Mouse (Mus musculus) myocyte (in vitro differentiated cells): Measurements from ENCODE around the gene T. TPM values are rescaled to one million over a fixed set of nuclear protein-coding genes. Genes with fewer than 3 reads are reported as not detected.

ENCODE experiments used
- H3K27me3 ChIP-seq: one replicate; pipeline ENCODE4 v1.6.1; 2011; ENCODE audit not compliant: control insufficient read depth, insufficient read depth, insufficient read length
- H3K36me3 ChIP-seq: one replicate; pipeline ENCODE4 v1.6.1; 2011; ENCODE audit not compliant: control insufficient read depth, insufficient read depth
- H3K4me2 ChIP-seq: one replicate; pipeline ENCODE4 v1.6.1; 2011; ENCODE audit warnings: low read depth, control low read depth
- H3K4me3 ChIP-seq: one replicate; pipeline ENCODE4 v1.5.1; 2011; ENCODE audit warnings: mild to moderate bottlenecking, control low read depth, moderate library complexity
- H3K79me2 ChIP-seq: one replicate; pipeline ENCODE4 v1.6.1; 2011; ENCODE audit not compliant: control insufficient read depth, insufficient read depth
- H3ac ChIP-seq: one replicate; pipeline ENCODE4 v1.6.1; 2011; ENCODE audit not compliant: control insufficient read depth, insufficient read length
- CEBPB ChIP-seq: IDR thresholded peaks from 2 replicates; pipeline ENCODE4 v1.6.1; 2011; ENCODE audit warnings: mild to moderate bottlenecking, moderate library complexity; ENCODE audit not compliant: poor library complexity, insufficient read depth, severe bottlenecking
- E2F4 ChIP-seq: IDR thresholded peaks from one replicate; pipeline ENCODE4 v1.6.1; 2011; ENCODE audit warnings: mild to moderate bottlenecking, control low read depth, moderate library complexity; ENCODE audit not compliant: insufficient read depth
- MAX ChIP-seq: IDR thresholded peaks from one replicate; pipeline ENCODE4 v1.6.1; 2011; ENCODE audit warnings: low read depth, mild to moderate bottlenecking, control low read depth
- MYOD1 ChIP-seq, 3 experiments: IDR thresholded peaks; one replicate each; pipeline ENCODE4 v1.6.1; 2011; ENCODE audit warnings: control low read depth in 2 of 3, low read depth in 2 of 3, mild to moderate bottlenecking in 2 of 3, moderate library complexity in 1 of 3; ENCODE audit not compliant: insufficient read length in 2 of 3, control insufficient read depth in 1 of 3
- MYOG ChIP-seq, 3 experiments: IDR thresholded peaks; one replicate each; pipeline ENCODE4 v1.6.1; 2011; ENCODE audit warnings: control low read depth in 2 of 3, low read depth in 2 of 3, mild to moderate bottlenecking in 2 of 3; ENCODE audit not compliant: insufficient read length in 2 of 3, control insufficient read depth in 1 of 3, insufficient read depth in 1 of 3
- POLR2A ChIP-seq: IDR thresholded peaks from one replicate; pipeline ENCODE4 v1.6.1; 2011; ENCODE audit warnings: low read depth, mild to moderate bottlenecking, control low read depth, moderate library complexity; ENCODE audit not compliant: insufficient read length
- POLR2AphosphoS2 ChIP-seq: IDR thresholded peaks from one replicate; pipeline ENCODE4 v1.6.1; 2011; ENCODE audit warnings: low read depth, control low read depth; ENCODE audit not compliant: insufficient read length
- REST ChIP-seq: IDR thresholded peaks from one replicate; pipeline ENCODE4 v1.6.1; 2011; ENCODE audit warnings: mild to moderate bottlenecking, control low read depth, moderate library complexity; ENCODE audit not compliant: insufficient read depth, insufficient read length
- SRF ChIP-seq: IDR thresholded peaks from one replicate; pipeline ENCODE4 v1.6.1; 2011; ENCODE audit warnings: low read depth; ENCODE audit not compliant: control insufficient read depth, insufficient read length
- TCF12 ChIP-seq: IDR thresholded peaks from one replicate; pipeline ENCODE4 v1.6.1; 2011; ENCODE audit warnings: mild to moderate bottlenecking, control low read depth; ENCODE audit not compliant: poor library complexity, insufficient read depth, severe bottlenecking
- TCF3 ChIP-seq: IDR thresholded peaks from one replicate; pipeline ENCODE4 v1.6.1; 2011; ENCODE audit warnings: low read depth, control low read depth; ENCODE audit not compliant: insufficient read length
- USF1 ChIP-seq: IDR thresholded peaks from one replicate; pipeline ENCODE4 v1.6.1; 2011; ENCODE audit warnings: low read depth, mild to moderate bottlenecking, control low read depth, moderate library complexity
- polyA plus RNA-seq: library from polyadenylated mRNA; unstranded; fragments of >200 nt; fragmentation: generic; extraction: Trizol; gene quantifications from one replicate; pipeline ENCODE4 v1.2.1, GENCODE M21; 2012; ENCODE audit warnings: missing spikeins

Gene T
- polyA plus RNA-seq, 1 experiment: 0.10 TPM

- Histone ChIP-seq H3K27me3 (peaks cover 38% of the 10 kb centered on the region), H3K36me3 (no peaks in the 10 kb centered on the region), H3K4me3 (no peak overlapping the region), H3ac (no peak overlapping the region), H3K4me2 (no peak overlapping the region), H3K79me2 (no peaks in the 10 kb centered on the region)
- TF ChIP-seq REST (no peak), CEBPB (no peak), TCF12 (no peak), TCF3 (no peak), SRF (no peak), POLR2AphosphoS2 (no peak), MYOG (IDR thresholded peaks at IDR 0.05; ENCODE audit: control insufficient read depth in 1 of 3, insufficient read depth in 1 of 3, insufficient read length in 2 of 3, low read depth in 2 of 3) (no peak), MYOD1 (IDR thresholded peaks at IDR 0.05; ENCODE audit: control insufficient read depth in 1 of 3, insufficient read length in 2 of 3, low read depth in 2 of 3) (no peak), MAX (no peak), POLR2A (no peak), USF1 (no peak), E2F4 (no peak)
Observed at GRCm38 (mm10) chr17:8408589-8409295, 25.5 kb upstream of the T start.

GRCm38 (mm10) chr17:8410330-8410729 is 23.9 kb upstream of the T start:
- Histone ChIP-seq H3K4me2 (no peak overlapping the region), H3K27me3 (peaks cover 42% of the 10 kb centered on the region), H3K36me3 (no peaks in the 10 kb centered on the region), H3ac (no peak overlapping the region), H3K4me3 (no peak overlapping the region), H3K79me2 (no peaks in the 10 kb centered on the region)
- TF ChIP-seq MYOG (IDR thresholded peaks at IDR 0.05; ENCODE audit: control insufficient read depth in 1 of 3, insufficient read depth in 1 of 3, insufficient read length in 2 of 3, low read depth in 2 of 3) (no peak), SRF (no peak), REST (no peak), POLR2A (no peak), MAX (no peak), E2F4 (no peak), TCF12 (no peak), POLR2AphosphoS2 (no peak), USF1 (no peak), CEBPB (no peak), TCF3 (no peak), MYOD1 (IDR thresholded peaks at IDR 0.05; ENCODE audit: control insufficient read depth in 1 of 3, insufficient read length in 2 of 3, low read depth in 2 of 3) (no peak)

GRCm38 (mm10) chr17:8413656-8414055 is 20.6 kb upstream of the T start:
- H3K79me2 ChIP-seq: no peaks in the 10 kb centered on the region
- TF ChIP-seq POLR2A (no peak), MYOD1 (IDR thresholded peaks at IDR 0.05; ENCODE audit: control insufficient read depth in 1 of 3, insufficient read length in 2 of 3, low read depth in 2 of 3) (no peak), TCF3 (no peak), REST (no peak), SRF (no peak), POLR2AphosphoS2 (no peak), TCF12 (no peak), USF1 (no peak), CEBPB (no peak), E2F4 (no peak), MAX (no peak), MYOG (IDR thresholded peaks at IDR 0.05; ENCODE audit: control insufficient read depth in 1 of 3, insufficient read depth in 1 of 3, insufficient read length in 2 of 3, low read depth in 2 of 3) (no peak)
- no peak overlapping the region for H3K4me2 ChIP-seq

GRCm38 (mm10) chr17:8415533-8415932 is 18.7 kb upstream of the T start:
- Histone ChIP-seq H3K36me3 (no peaks in the 10 kb centered on the region), H3K27me3 (peaks cover 35% of the 10 kb centered on the region), H3ac (no peak overlapping the region), H3K4me2 (no peak overlapping the region), H3K4me3 (no peak overlapping the region), H3K79me2 (no peaks in the 10 kb centered on the region)
- TF ChIP-seq MAX: no peak
- TF ChIP-seq REST: no peak
- TF ChIP-seq E2F4: no peak
- TF ChIP-seq TCF3: no peak
- no peak for TF ChIP-seq SRF
- no peak for TF ChIP-seq MYOG (IDR thresholded peaks at IDR 0.05; ENCODE audit: control insufficient read depth in 1 of 3, insufficient read depth in 1 of 3, insufficient read length in 2 of 3, low read depth in 2 of 3)
- no peak for TF ChIP-seq TCF12
- no peak for TF ChIP-seq MYOD1 (IDR thresholded peaks at IDR 0.05; ENCODE audit: control insufficient read depth in 1 of 3, insufficient read length in 2 of 3, low read depth in 2 of 3)

More at GRCm38 (mm10) chr17:8413656-8414055, 20.6 kb upstream of the T start:
- peaks cover 42% of the 10 kb centered on the region for H3K27me3 ChIP-seq
- H3K36me3 ChIP-seq: no peaks in the 10 kb centered on the region
- no peak overlapping the region for H3K4me3 ChIP-seq
- no peak overlapping the region for H3ac ChIP-seq
